Mouse (Mus musculus): Measurements from ENCODE around the gene Ptgis.

The Ptgis gene

GRCm38 (mm10) chr2:167240008-167240964 lies at the start of gene Ptgis:
Gene Ptgis, minus strand, starts transcription at chr2:167240604.
- DNase-seq (ENCODE audit: low read depth, low spot score): peak; percentile 68

- DNase-seq (ENCODE audit: low read depth, low spot score): no peak
These were observed 41.1 kb upstream of the Ptgis start for GRCm38 (mm10) chr2:167281461-167281860.

GRCm38 (mm10) chr2:167280986-167281310 lies 40.5 kb upstream of the Ptgis start:
- DNase-seq (ENCODE audit: low read depth, low spot score): no peak

GRCm38 (mm10) chr2:167280090-167280985 lies 39.9 kb upstream of the Ptgis start:
- peak; percentile 88 for DNase-seq (ENCODE audit: low read depth, low spot score)

GRCm38 (mm10) chr2:167278751-167279526 lies 38.5 kb upstream of the Ptgis start:
- DNase-seq (ENCODE audit: low read depth, low spot score): peak; percentile 71

GRCm38 (mm10) chr2:167278011-167278410 lies 37.6 kb upstream of the Ptgis start:
- no peak for DNase-seq (ENCODE audit: low read depth, low spot score)

- no peak for DNase-seq (ENCODE audit: low read depth, low spot score)
These were observed 36.6 kb upstream of the Ptgis start for GRCm38 (mm10) chr2:167277026-167277425.

- no peak for DNase-seq (ENCODE audit: low read depth, low spot score)
These were observed 35.5 kb upstream of the Ptgis start for GRCm38 (mm10) chr2:167275856-167276255.

GRCm38 (mm10) chr2:167274713-167275465 lies 34.5 kb upstream of the Ptgis start:
- DNase-seq (ENCODE audit: low read depth, low spot score): no peak

GRCm38 (mm10) chr2:167273206-167273740 lies 32.9 kb upstream of the Ptgis start:
- no peak for DNase-seq (ENCODE audit: low read depth, low spot score)

- no peak for DNase-seq (ENCODE audit: low read depth, low spot score)
These were observed 32.3 kb upstream of the Ptgis start for GRCm38 (mm10) chr2:167272706-167273105.

- no peak for DNase-seq (ENCODE audit: low read depth, low spot score)
These were observed 30.7 kb upstream of the Ptgis start for GRCm38 (mm10) chr2:167271121-167271521.

- no peak for DNase-seq (ENCODE audit: low read depth, low spot score)
These were observed 30.1 kb upstream of the Ptgis start for GRCm38 (mm10) chr2:167270496-167270895.

GRCm38 (mm10) chr2:167268721-167269120 lies 28.3 kb upstream of the Ptgis start:
- no peak for DNase-seq (ENCODE audit: low read depth, low spot score)

GRCm38 (mm10) chr2:167268411-167268690 lies 27.9 kb upstream of the Ptgis start:
- DNase-seq (ENCODE audit: low read depth, low spot score): no peak

- no peak for DNase-seq (ENCODE audit: low read depth, low spot score)
These were observed 27.4 kb upstream of the Ptgis start for GRCm38 (mm10) chr2:167267531-167268410.

GRCm38 (mm10) chr2:167266231-167266630 lies 25.8 kb upstream of the Ptgis start:
- no peak for DNase-seq (ENCODE audit: low read depth, low spot score)

GRCm38 (mm10) chr2:167265806-167266205 lies 25.4 kb upstream of the Ptgis start:
- DNase-seq (ENCODE audit: low read depth, low spot score): no peak

- DNase-seq (ENCODE audit: low read depth, low spot score): no peak
These were observed 24.6 kb upstream of the Ptgis start for GRCm38 (mm10) chr2:167265021-167265420.

GRCm38 (mm10) chr2:167263931-167264330 lies 23.5 kb upstream of the Ptgis start:
- no peak for DNase-seq (ENCODE audit: low read depth, low spot score)

All from mesoderm, embryonic 11.5 days (tissue).